Mouse (Mus musculus) cerebellum, postnatal 14 days (tissue): Measurements from ENCODE around the gene Fbxo27.
"Not testable (repeated sequence)": the region's sequence is repeated elsewhere in the genome, so short reads cannot be mapped to it uniquely, and the experiment has no call there.

ENCODE experiments used
- DNase-seq, 2 experiments: peaks; one replicate each; pipeline ENCODE4 v3.0.0; 2021; ENCODE audit warnings: mixed read lengths in 2 of 2

Gene Fbxo27

GRCm38 (mm10) chr7:28692545-28693320 lies at the start of gene Fbxo27:
Gene Fbxo27, plus strand, starts transcription at chr7:28692849.
- peak; percentile 79 to 81 for DNase-seq

- DNase-seq, result no peak
These were observed 47.3 kb upstream of the Fbxo27 start for GRCm38 (mm10) chr7:28645366-28645765.

- DNase-seq, result no peak
These were observed 46.6 kb upstream of the Fbxo27 start for GRCm38 (mm10) chr7:28645947-28646475.

GRCm38 (mm10) chr7:28647016-28647415 lies 45.6 kb upstream of the Fbxo27 start:
- DNase-seq, result no peak

- DNase-seq, result peak in 1 of 2 experiments; percentile 49
These were observed 41.5 kb upstream of the Fbxo27 start for GRCm38 (mm10) chr7:28651157-28651556.

- DNase-seq, result no peak
These were observed 36.2 kb upstream of the Fbxo27 start for GRCm38 (mm10) chr7:28656430-28656829.

GRCm38 (mm10) chr7:28665620-28666579 lies 26.7 kb upstream of the Fbxo27 start:
- DNase-seq, result peak; percentile 19 to 38

GRCm38 (mm10) chr7:28671172-28671571 lies 21.5 kb upstream of the Fbxo27 start:
- DNase-seq, result no peak

GRCm38 (mm10) chr7:28672276-28672675 lies 20.4 kb upstream of the Fbxo27 start:
- DNase-seq, result no peak

GRCm38 (mm10) chr7:28672786-28673185 lies 19.9 kb upstream of the Fbxo27 start:
- not testable (repeated sequence) for DNase-seq

GRCm38 (mm10) chr7:28674994-28675393 lies 17.7 kb upstream of the Fbxo27 start:
- DNase-seq, result no peak

- peak; percentile 25 to 49 for DNase-seq
These were observed 16.9 kb upstream of the Fbxo27 start for GRCm38 (mm10) chr7:28675746-28676145.

GRCm38 (mm10) chr7:28676811-28677541 lies 15.7 kb upstream of the Fbxo27 start:
- DNase-seq, result no peak

GRCm38 (mm10) chr7:28677624-28678023 lies 15.0 kb upstream of the Fbxo27 start:
- DNase-seq, result no peak

GRCm38 (mm10) chr7:28691075-28691474 lies 1.6 kb upstream of the Fbxo27 start:
- no peak for DNase-seq

- peak; percentile 91 for DNase-seq
These were observed 795 bp downstream of the Fbxo27 start for GRCm38 (mm10) chr7:28693321-28693966.

GRCm38 (mm10) chr7:28694423-28694822 lies 1.8 kb downstream of the Fbxo27 start:
- peak; percentile 10 to 19 for DNase-seq

GRCm38 (mm10) chr7:28694966-28695511 lies 2.4 kb downstream of the Fbxo27 start:
- no peak for DNase-seq

GRCm38 (mm10) chr7:28697277-28697676 lies 4.6 kb downstream of the Fbxo27 start:
- no peak for DNase-seq

GRCm38 (mm10) chr7:28700269-28700668 lies 7.6 kb downstream of the Fbxo27 start:
- DNase-seq, result no peak

- not testable (repeated sequence) for DNase-seq
These were observed 8.7 kb downstream of the Fbxo27 start for GRCm38 (mm10) chr7:28701306-28701705.
